Mouse (Mus musculus) fibroblast of lung, adult 2 months (primary cell): ENCODE results near the gene Nav1.

Experiments
- DNase-seq: peaks from one replicate; pipeline ENCODE4 v3.0.0-alpha.2; 2011; ENCODE audit warnings: low read depth

Nav1 gene

GRCm38 (mm10) chr1:135607019-135607418 is at the start of gene Nav1:
Gene Nav1 (minus strand): TSS chr1:135607295.
- DNase-seq = no peak

GRCm38 (mm10) chr1:135653909-135654308 is 46.8 kb upstream of the Nav1 start:
- no peak for DNase-seq

GRCm38 (mm10) chr1:135645459-135646195 is 38.5 kb upstream of the Nav1 start:
- no peak for DNase-seq

- no peak for DNase-seq
Observed at GRCm38 (mm10) chr1:135644110-135644509, 37.0 kb upstream of the Nav1 start.

GRCm38 (mm10) chr1:135643691-135644090 is 36.6 kb upstream of the Nav1 start:
- DNase-seq = no peak

GRCm38 (mm10) chr1:135639853-135640252 is 32.8 kb upstream of the Nav1 start:
- DNase-seq = no peak

- no peak for DNase-seq
Observed at GRCm38 (mm10) chr1:135639093-135639492, 32.0 kb upstream of the Nav1 start.

GRCm38 (mm10) chr1:135637574-135638008 is 30.5 kb upstream of the Nav1 start:
- DNase-seq = no peak

- peak; percentile 76 for DNase-seq
Observed at GRCm38 (mm10) chr1:135636111-135636511, 29.0 kb upstream of the Nav1 start.

GRCm38 (mm10) chr1:135635323-135636064 is 28.4 kb upstream of the Nav1 start:
- no peak for DNase-seq

GRCm38 (mm10) chr1:135634791-135635190 is 27.7 kb upstream of the Nav1 start:
- no peak for DNase-seq

GRCm38 (mm10) chr1:135633884-135634283 is 26.8 kb upstream of the Nav1 start:
- DNase-seq = no peak

- no peak for DNase-seq
Observed at GRCm38 (mm10) chr1:135633478-135633877, 26.4 kb upstream of the Nav1 start.

GRCm38 (mm10) chr1:135632199-135632598 is 25.1 kb upstream of the Nav1 start:
- DNase-seq = no peak

- DNase-seq = no peak
Observed at GRCm38 (mm10) chr1:135631515-135631914, 24.4 kb upstream of the Nav1 start.

GRCm38 (mm10) chr1:135629846-135630245 is 22.8 kb upstream of the Nav1 start:
- no peak for DNase-seq

GRCm38 (mm10) chr1:135626218-135626617 is 19.1 kb upstream of the Nav1 start:
- DNase-seq = no peak

- no peak for DNase-seq
Observed at GRCm38 (mm10) chr1:135625741-135626140, 18.6 kb upstream of the Nav1 start.

GRCm38 (mm10) chr1:135624646-135625045 is 17.6 kb upstream of the Nav1 start:
- no peak for DNase-seq

GRCm38 (mm10) chr1:135623136-135623535 is 16.0 kb upstream of the Nav1 start:
- no peak for DNase-seq

GRCm38 (mm10) chr1:135621307-135621706 is 14.2 kb upstream of the Nav1 start:
- no peak for DNase-seq

- no peak for DNase-seq
Observed at GRCm38 (mm10) chr1:135619932-135620391, 12.9 kb upstream of the Nav1 start.

GRCm38 (mm10) chr1:135619130-135619529 is 12.0 kb upstream of the Nav1 start:
- no peak for DNase-seq
